Mouse (Mus musculus): Measurements from ENCODE around the gene Slpi. TPM values are rescaled to one million over a fixed set of nuclear protein-coding genes. Genes with fewer than 3 reads are reported as not detected.
A peak's percentile ranks its signal among the peaks of the same experiment; 100 is the strongest.

Slpi gene
- polyA plus RNA-seq, 1 experiment = 2.8 TPM

DNA sequence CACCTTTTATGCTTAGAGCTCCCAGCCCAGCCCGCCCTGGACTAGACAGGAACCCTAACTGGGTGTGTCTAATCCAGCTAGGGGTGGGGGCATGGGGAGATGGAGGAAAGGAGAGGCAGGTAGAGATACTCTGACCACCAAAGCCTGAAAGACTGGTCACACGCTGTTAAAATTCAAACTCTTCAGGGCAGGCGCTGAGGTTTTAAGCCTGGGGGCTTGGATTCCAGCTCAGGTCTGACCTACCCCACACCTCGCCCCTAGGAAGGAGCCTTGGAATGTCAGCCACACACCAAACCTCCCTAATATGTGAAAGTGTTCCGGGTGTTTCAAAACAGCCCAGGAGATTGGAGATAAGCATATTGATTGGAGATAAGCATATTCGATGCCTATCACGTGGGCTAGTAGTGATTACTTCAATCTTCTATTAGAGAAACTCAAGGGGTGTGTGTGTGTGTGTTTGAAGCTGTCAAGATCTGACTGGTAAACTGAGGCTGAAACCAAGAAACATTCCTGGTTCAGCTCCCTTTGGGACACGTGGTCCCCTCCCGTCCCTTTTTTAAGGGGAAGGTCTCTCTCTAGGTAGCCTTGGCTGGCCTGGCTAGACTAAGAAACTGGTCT, 44.5 kb upstream of the Slpi start:
- H3K4me3 ChIP-seq (ENCODE audit: control insufficient read depth, low read depth, low read length) = no peak overlapping the region

DNA sequence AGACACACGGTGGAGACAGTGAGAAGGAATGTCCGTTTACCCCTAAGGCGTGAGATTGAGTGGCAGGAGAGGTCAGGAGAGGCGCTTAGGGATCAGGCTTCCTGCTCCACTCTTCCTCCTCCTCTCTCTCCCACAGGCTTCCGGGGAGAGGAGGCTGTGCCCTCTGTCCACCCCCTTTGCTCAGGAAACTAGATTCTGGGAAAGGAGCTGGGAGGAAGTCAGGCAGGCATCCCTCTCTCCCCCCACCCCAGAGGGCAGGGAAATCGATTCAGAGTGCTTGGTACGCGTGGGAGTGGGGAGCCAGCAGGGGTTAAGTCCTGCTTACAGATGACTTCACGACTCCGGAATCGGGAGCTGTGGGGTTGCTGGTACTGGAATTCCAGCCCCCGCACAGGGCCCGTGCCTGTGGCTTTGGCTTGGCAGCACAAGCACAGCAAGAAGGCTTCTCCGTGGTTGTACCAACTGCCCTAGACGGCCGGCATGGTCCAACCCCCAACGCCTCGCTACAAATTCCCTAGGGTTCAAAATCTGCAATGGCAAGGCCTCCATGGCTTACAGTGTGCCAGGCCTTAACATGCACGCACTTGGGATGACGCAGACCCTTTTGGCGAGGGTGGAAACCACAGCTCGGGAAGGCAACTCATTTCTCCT, 43.8 kb upstream of the Slpi start:
- Histone ChIP-seq H3K27ac (ENCODE audit: control insufficient read depth, insufficient read depth, low read depth, low read length) (no peak overlapping the region; the same call in none of the 2 replicates), H3K27me3 (ENCODE audit: control insufficient read depth, insufficient read depth, low read length) (no peaks in the 10 kb centered on the region), H3K4me1 (ENCODE audit: control insufficient read depth, insufficient read depth, low read length) (peaks cover 24% of the 10 kb centered on the region), H3K4me3 (ENCODE audit: control insufficient read depth, low read depth, low read length) (no peak overlapping the region), H3K36me3 (ENCODE audit: control insufficient read depth, insufficient read depth, low read length) (no peaks in the 10 kb centered on the region)
- TF ChIP-seq CTCF (IDR thresholded peaks at IDR 0.05; ENCODE audit: control insufficient read depth, insufficient read depth, insufficient replicate concordance, low read depth, low read length) = no peak
- no peak for TF ChIP-seq POLR2A (IDR thresholded peaks at IDR 0.05; ENCODE audit: control insufficient read depth, low read depth, low read length)

More for the DNA sequence above, 44.5 kb upstream of the Slpi start:
- Histone ChIP-seq H3K27ac (ENCODE audit: control insufficient read depth, insufficient read depth, low read depth, low read length) (no peak overlapping the region; the same call in 1 of the 2 replicates), H3K4me1 (ENCODE audit: control insufficient read depth, insufficient read depth, low read length) (peaks cover 24% of the 10 kb centered on the region), H3K27me3 (ENCODE audit: control insufficient read depth, insufficient read depth, low read length) (no peaks in the 10 kb centered on the region), H3K36me3 (ENCODE audit: control insufficient read depth, insufficient read depth, low read length) (no peaks in the 10 kb centered on the region)
- TF ChIP-seq POLR2A (IDR thresholded peaks at IDR 0.05; ENCODE audit: control insufficient read depth, low read depth, low read length) (no peak), CTCF (IDR thresholded peaks at IDR 0.05; ENCODE audit: control insufficient read depth, insufficient read depth, insufficient replicate concordance, low read depth, low read length) (no peak)

GRCm38 (mm10) chr2:164431676-164432465, 43.0 kb upstream of the Slpi start:
- no peak overlapping the region for H3K27ac ChIP-seq (ENCODE audit: control insufficient read depth, insufficient read depth, low read depth, low read length)
- TF ChIP-seq CTCF (IDR thresholded peaks at IDR 0.05; ENCODE audit: control insufficient read depth, insufficient read depth, insufficient replicate concordance, low read depth, low read length) = no peak
- no peaks in the 10 kb centered on the region for H3K27me3 ChIP-seq (ENCODE audit: control insufficient read depth, insufficient read depth, low read length)
- no peaks in the 10 kb centered on the region for H3K36me3 ChIP-seq (ENCODE audit: control insufficient read depth, insufficient read depth, low read length)
- H3K4me1 ChIP-seq (ENCODE audit: control insufficient read depth, insufficient read depth, low read length) = peaks cover 24% of the 10 kb centered on the region
- no peak overlapping the region for H3K4me3 ChIP-seq (ENCODE audit: control insufficient read depth, low read depth, low read length)

GRCm38 (mm10) chr2:164430697-164431096, 41.8 kb upstream of the Slpi start:
- H3K36me3 ChIP-seq (ENCODE audit: control insufficient read depth, insufficient read depth, low read length) = no peaks in the 10 kb centered on the region
- H3K27me3 ChIP-seq (ENCODE audit: control insufficient read depth, insufficient read depth, low read length) = no peaks in the 10 kb centered on the region
- H3K4me1 ChIP-seq (ENCODE audit: control insufficient read depth, insufficient read depth, low read length) = peaks cover 24% of the 10 kb centered on the region
- H3K4me3 ChIP-seq (ENCODE audit: control insufficient read depth, low read depth, low read length) = peak overlapping the region; percentile 42
- peak overlapping the region; percentile 82 for H3K27ac ChIP-seq (ENCODE audit: control insufficient read depth, insufficient read depth, low read depth, low read length)
- TF ChIP-seq CTCF (IDR thresholded peaks at IDR 0.05; ENCODE audit: control insufficient read depth, insufficient read depth, insufficient replicate concordance, low read depth, low read length) = no peak
- no peak for TF ChIP-seq POLR2A (IDR thresholded peaks at IDR 0.05; ENCODE audit: control insufficient read depth, low read depth, low read length)

- H3K4me3 ChIP-seq (ENCODE audit: control insufficient read depth, low read depth, low read length) = no peak overlapping the region
- TF ChIP-seq POLR2A (IDR thresholded peaks at IDR 0.05; ENCODE audit: control insufficient read depth, low read depth, low read length) (no peak), CTCF (IDR thresholded peaks at IDR 0.05; ENCODE audit: control insufficient read depth, insufficient read depth, insufficient replicate concordance, low read depth, low read length) (no peak)
- H3K27me3 ChIP-seq (ENCODE audit: control insufficient read depth, insufficient read depth, low read length) = no peaks in the 10 kb centered on the region
- peak overlapping the region; percentile 82 for H3K27ac ChIP-seq (ENCODE audit: control insufficient read depth, insufficient read depth, low read depth, low read length)
- peaks cover 24% of the 10 kb centered on the region for H3K4me1 ChIP-seq (ENCODE audit: control insufficient read depth, insufficient read depth, low read length)
- no peaks in the 10 kb centered on the region for H3K36me3 ChIP-seq (ENCODE audit: control insufficient read depth, insufficient read depth, low read length)
These were observed 41.2 kb upstream of the Slpi start for GRCm38 (mm10) chr2:164429881-164430615.

- no peak overlapping the region for H3K27ac ChIP-seq (ENCODE audit: control insufficient read depth, insufficient read depth, low read depth, low read length)
- no peaks in the 10 kb centered on the region for H3K27me3 ChIP-seq (ENCODE audit: control insufficient read depth, insufficient read depth, low read length)
- H3K4me3 ChIP-seq (ENCODE audit: control insufficient read depth, low read depth, low read length) = no peak overlapping the region
- no peaks in the 10 kb centered on the region for H3K36me3 ChIP-seq (ENCODE audit: control insufficient read depth, insufficient read depth, low read length)
- peaks cover 24% of the 10 kb centered on the region for H3K4me1 ChIP-seq (ENCODE audit: control insufficient read depth, insufficient read depth, low read length)
- TF ChIP-seq CTCF (IDR thresholded peaks at IDR 0.05; ENCODE audit: control insufficient read depth, insufficient read depth, insufficient replicate concordance, low read depth, low read length) = no peak
- no peak for TF ChIP-seq POLR2A (IDR thresholded peaks at IDR 0.05; ENCODE audit: control insufficient read depth, low read depth, low read length)
These were observed 39.6 kb upstream of the Slpi start for GRCm38 (mm10) chr2:164428451-164428850.

DNA sequence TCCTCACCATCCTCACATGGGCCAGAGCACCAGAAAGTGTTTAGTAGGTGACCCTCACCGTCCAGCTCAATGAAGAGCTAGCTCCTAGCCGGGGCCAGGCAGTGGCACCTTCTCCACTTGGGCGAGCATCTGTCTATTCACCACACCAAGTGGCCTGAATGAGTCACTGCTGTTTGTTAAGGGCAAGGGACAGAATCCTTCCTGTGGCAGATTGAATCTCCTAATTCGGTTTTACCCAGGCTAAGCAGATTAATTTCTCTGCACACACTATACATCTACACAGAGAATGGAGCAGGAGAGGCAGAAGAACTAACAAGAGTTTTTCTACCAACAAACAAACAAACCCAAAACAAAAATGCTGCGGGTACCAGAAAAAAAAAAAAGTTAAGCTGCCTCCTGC, 38.1 kb upstream of the Slpi start:
- H3K27ac ChIP-seq (ENCODE audit: control insufficient read depth, insufficient read depth, low read depth, low read length) = no peak overlapping the region
- no peaks in the 10 kb centered on the region for H3K36me3 ChIP-seq (ENCODE audit: control insufficient read depth, insufficient read depth, low read length)
- peaks cover 16% of the 10 kb centered on the region for H3K4me1 ChIP-seq (ENCODE audit: control insufficient read depth, insufficient read depth, low read length)
- H3K27me3 ChIP-seq (ENCODE audit: control insufficient read depth, insufficient read depth, low read length) = no peaks in the 10 kb centered on the region
- TF ChIP-seq POLR2A (IDR thresholded peaks at IDR 0.05; ENCODE audit: control insufficient read depth, low read depth, low read length) (no peak), CTCF (IDR thresholded peaks at IDR 0.05; ENCODE audit: control insufficient read depth, insufficient read depth, insufficient replicate concordance, low read depth, low read length) (no peak)
- no peak overlapping the region for H3K4me3 ChIP-seq (ENCODE audit: control insufficient read depth, low read depth, low read length)

Data from testis, adult 2 months (tissue).